Mouse (Mus musculus) embryonic fibroblast, embryonic 13.5 days (primary cell): ENCODE data around the gene Olig3. TPM values are rescaled to one million over a fixed set of nuclear protein-coding genes. Genes with fewer than 3 reads are reported as not detected.

Experiments used
- H3K27ac ChIP-seq: 2 replicates; pipeline ENCODE4 v1.5.1; 2012; ENCODE audit warnings: low read length, control low read depth, inconsistent platforms; ENCODE audit not compliant: insufficient read depth
- H3K4me1 ChIP-seq: 2 replicates; pipeline ENCODE4 v1.6.1; 2011; ENCODE audit warnings: low read length; ENCODE audit not compliant: control insufficient read depth, insufficient read depth
- H3K4me3 ChIP-seq: 2 replicates; pipeline ENCODE4 v1.5.1; 2011; ENCODE audit warnings: mild to moderate bottlenecking, control low read depth, low read length; ENCODE audit not compliant: insufficient read depth
- CTCF ChIP-seq: IDR thresholded peaks from 2 replicates; pipeline ENCODE4 v1.5.1; 2011; ENCODE audit warnings: mild to moderate bottlenecking, control low read depth, low read length, moderate library complexity, borderline replicate concordance; ENCODE audit not compliant: insufficient read depth
- POLR2A ChIP-seq: IDR thresholded peaks from 2 replicates; pipeline ENCODE4 v1.6.1; 2011; ENCODE audit warnings: low read depth, mild to moderate bottlenecking, control low read depth, low read length, moderate library complexity
- polyA plus RNA-seq: library from polyadenylated mRNA; stranded (reverse); fragments of >200 nt; gene quantifications from 2 replicates; pipeline ENCODE4 v1.2.4, GENCODE M21; 2011; ENCODE audit warnings: low read depth; ENCODE audit not compliant: missing spikeins, insufficient read length

The Olig3 gene
- polyA plus RNA-seq, result not detected in 2 replicates

GRCm38 (mm10) chr10:19356071-19356583 is at the start of gene Olig3:
Olig3 (plus strand) TSS chr10:19356533.
- Histone ChIP-seq H3K4me3 (no peak within 1 kb of the TSS), H3K27ac (no peak within 1 kb of the TSS)
- TF ChIP-seq CTCF, result no peak
- TF ChIP-seq POLR2A, result no peak

DNA sequence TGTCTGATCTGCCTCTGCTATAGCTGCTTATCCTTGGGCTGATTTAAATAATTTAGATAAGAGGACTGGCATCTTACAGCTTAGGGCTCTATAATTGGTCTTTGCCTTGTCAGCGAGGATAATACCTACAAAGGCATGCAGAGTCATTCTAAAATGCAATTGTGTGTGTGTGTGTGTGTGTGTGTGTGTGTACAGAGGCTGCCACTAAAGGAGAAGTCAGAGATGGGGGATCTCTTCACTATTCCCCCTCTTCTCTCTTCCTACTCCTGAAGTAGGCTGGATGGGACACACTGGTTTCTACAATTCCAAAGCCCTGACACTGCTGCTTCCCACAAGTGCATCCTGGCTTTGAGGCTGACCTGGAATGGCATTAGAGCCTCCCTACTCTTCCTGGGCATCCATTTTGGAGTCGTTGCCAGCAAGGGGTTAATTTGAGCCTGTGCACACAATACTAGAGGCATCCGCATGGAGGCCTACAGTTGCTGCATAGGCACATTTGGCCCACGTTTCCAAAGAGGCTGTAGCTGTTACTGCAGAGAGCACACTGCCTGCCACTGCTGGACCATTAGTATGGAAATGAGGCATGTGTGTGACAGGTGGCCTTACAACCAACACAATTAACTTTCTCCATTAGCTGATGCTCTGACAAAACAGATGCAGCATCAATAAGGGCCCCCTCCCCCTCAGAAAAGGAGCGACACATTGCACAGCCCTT is 46.5 kb upstream of the Olig3 start:
- Histone ChIP-seq H3K4me3 (no peak overlapping the region), H3K4me1 (no peaks in the 10 kb centered on the region), H3K27ac (no peak overlapping the region)
- TF ChIP-seq CTCF, result no peak
- TF ChIP-seq POLR2A, result no peak

More at GRCm38 (mm10) chr10:19356071-19356583, at the start of gene Olig3:
- no peaks in the 10 kb centered on the region for H3K4me1 ChIP-seq

GRCm38 (mm10) chr10:19310471-19310870 is 45.9 kb upstream of the Olig3 start:
- Histone ChIP-seq H3K4me1 (no peaks in the 10 kb centered on the region), H3K27ac (no peak overlapping the region), H3K4me3 (no peak overlapping the region)
- TF ChIP-seq POLR2A, result no peak
- TF ChIP-seq CTCF, result no peak

- Histone ChIP-seq H3K4me1 (no peaks in the 10 kb centered on the region), H3K27ac (no peak overlapping the region), H3K4me3 (no peak overlapping the region)
- TF ChIP-seq POLR2A, result no peak
- TF ChIP-seq CTCF, result no peak
Observed at GRCm38 (mm10) chr10:19317962-19318812, 38.1 kb upstream of the Olig3 start.

GRCm38 (mm10) chr10:19321781-19322180 is 34.6 kb upstream of the Olig3 start:
- Histone ChIP-seq H3K27ac (no peak overlapping the region), H3K4me1 (no peaks in the 10 kb centered on the region), H3K4me3 (no peak overlapping the region)
- TF ChIP-seq CTCF, result no peak
- TF ChIP-seq POLR2A, result no peak

- TF ChIP-seq POLR2A (no peak), CTCF (no peak)
- H3K4me3 ChIP-seq, result no peak overlapping the region
- no peak overlapping the region for H3K27ac ChIP-seq
- no peaks in the 10 kb centered on the region for H3K4me1 ChIP-seq
Observed at GRCm38 (mm10) chr10:19329191-19329777, 27.0 kb upstream of the Olig3 start.

DNA sequence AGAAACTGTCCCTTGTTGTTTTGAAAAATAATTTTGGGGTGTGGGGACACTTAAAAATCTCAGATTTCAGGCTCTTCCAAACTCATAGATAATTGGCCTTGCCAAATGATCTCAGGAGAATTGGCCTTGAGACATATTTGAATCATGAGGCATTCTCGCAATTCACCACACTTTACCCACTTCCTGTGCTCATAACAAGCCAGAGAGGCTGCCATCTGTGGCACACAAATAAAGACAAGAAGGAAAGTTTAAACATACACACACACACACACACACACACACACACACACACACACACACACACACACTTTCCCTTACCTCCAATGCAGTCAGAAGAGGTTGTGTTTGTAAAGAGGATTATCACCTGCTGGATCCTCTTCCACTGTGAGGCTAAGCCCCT is 22.9 kb upstream of the Olig3 start:
- Histone ChIP-seq H3K4me1 (no peaks in the 10 kb centered on the region), H3K4me3 (no peak overlapping the region), H3K27ac (no peak overlapping the region)
- TF ChIP-seq CTCF, result no peak
- TF ChIP-seq POLR2A, result no peak

DNA sequence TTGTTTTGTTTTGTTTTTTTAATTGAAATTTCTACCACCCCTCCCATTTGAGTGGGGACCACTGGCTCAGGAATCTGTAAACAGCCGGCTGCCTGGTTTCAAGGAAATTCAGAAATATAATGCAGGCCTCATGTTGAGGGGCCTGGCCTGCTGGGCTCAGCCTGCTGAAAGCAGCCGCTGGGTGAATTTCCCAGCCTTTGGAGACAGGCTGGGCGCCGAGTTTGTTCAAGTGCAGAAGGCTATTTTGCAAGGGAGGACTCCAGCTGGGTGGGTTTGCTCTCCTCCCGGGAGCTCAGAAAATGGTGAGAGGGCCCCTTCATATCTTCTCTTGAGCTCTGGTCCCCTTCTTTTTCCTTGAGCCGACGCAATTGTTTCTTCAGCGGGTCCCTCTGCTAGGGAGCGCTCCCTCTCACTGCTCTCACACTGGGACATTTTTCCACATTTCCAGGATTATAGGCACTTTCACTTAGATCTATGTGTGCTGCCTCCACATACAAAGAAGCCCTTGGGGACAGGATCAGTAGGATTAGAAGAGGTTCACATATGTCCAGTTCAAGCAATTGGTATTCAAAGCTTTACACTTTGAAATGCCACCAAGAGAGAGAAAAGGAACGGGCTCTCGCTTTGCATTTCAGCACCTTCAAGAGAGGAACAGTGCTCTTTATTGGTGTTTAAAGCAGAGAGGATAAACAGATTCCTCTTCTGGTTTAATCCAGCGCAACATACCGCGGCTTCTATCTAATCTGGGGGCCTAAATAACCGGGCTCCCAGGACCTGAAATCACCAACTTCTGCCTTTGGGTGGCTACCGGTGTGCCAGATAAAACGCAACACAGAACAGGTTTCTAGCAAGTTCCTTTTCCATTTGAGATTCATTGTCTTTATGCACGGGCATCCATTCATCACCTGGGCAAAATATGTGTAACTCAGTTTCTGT is 17.4 kb upstream of the Olig3 start:
- Histone ChIP-seq H3K4me3 (no peak overlapping the region), H3K4me1 (no peaks in the 10 kb centered on the region), H3K27ac (no peak overlapping the region)
- TF ChIP-seq POLR2A (no peak), CTCF (no peak)

DNA sequence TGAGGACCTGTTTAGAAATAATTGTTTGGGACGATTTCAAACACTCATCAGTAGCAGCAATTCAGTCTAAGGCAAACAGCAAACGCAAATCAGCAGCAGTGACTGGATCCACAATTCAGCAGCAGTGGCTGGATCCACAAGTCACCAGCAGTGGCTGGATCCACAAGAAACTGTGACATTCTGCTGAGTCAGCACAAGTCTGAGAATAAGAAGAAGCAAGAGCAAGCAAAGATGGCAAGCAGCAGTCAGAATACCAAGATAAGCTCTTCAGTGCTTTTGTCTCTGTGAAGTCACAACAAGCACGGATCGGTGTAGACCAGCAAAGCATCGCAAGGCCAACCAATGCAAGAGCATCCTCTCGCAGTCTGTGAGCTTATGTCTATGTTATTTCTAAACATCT is 12.3 kb upstream of the Olig3 start:
- Histone ChIP-seq H3K4me3 (no peak overlapping the region), H3K4me1 (no peaks in the 10 kb centered on the region), H3K27ac (no peak overlapping the region)
- TF ChIP-seq POLR2A (no peak), CTCF (no peak)
